29 mouse cellular contexts compared by ENCODE assay signal in genomic region chr14:55943601-55944000, GRCm38 (mm10). TPM values are rescaled to one million over a fixed set of nuclear protein-coding genes. Genes with fewer than 3 reads are reported as not detected.
A peak's percentile ranks its signal among the peaks of the same experiment; 100 is the strongest.
DNase-seq lines count a peak whose midpoint lies in the region; ATAC-seq and TF ChIP-seq lines count a peak whose summit lies in the region.
"Had no signal": no experiment of that assay in that cellular context is flagged by ENCODE, and none has a peak within 500 bp of the region (broad histone marks: within the 10 kb centered on the region; RNA-seq: fewer than 3 reads in every experiment).

No protein-coding gene starts in this region.

- H3K27me3 ChIP-seq in liver, embryonic 12.5 days (replicated peaks) = peaks cover 4% of the 10 kb centered on the region; the same call in 1 of the 2 replicates
- no peaks in the 10 kb centered on the region for H3K27me3 ChIP-seq in liver, postnatal 0 days (ENCODE audit: insufficient read depth, low read length)
- H3K27me3 ChIP-seq in liver, embryonic 16.5 days (ENCODE audit: control insufficient read depth, insufficient read depth, low read depth, low read length) = no peaks in the 10 kb centered on the region
- H3K27me3 ChIP-seq: embryonic facial prominence, embryonic 12.5 days; embryonic facial prominence, embryonic 15.5 days; heart, embryonic 13.5 days; hindbrain, embryonic 13.5 days had no signal

- H3K4me1 ChIP-seq in liver, embryonic 12.5 days = peaks cover 9% of the 10 kb centered on the region; the same call in 1 of the 2 replicates
- no peaks in the 10 kb centered on the region for H3K4me1 ChIP-seq in liver, postnatal 0 days (ENCODE audit: insufficient read depth)
- no peaks in the 10 kb centered on the region; the same call in 1 of the 2 replicates for H3K4me1 ChIP-seq in liver, embryonic 16.5 days (ENCODE audit: control insufficient read depth, low read depth, low read length)
- H3K4me1 ChIP-seq: embryonic facial prominence, embryonic 12.5 days; embryonic facial prominence, embryonic 15.5 days; hindbrain, embryonic 10.5 days; hindbrain, embryonic 13.5 days had no signal

- peak; percentile 27; the same call in 1 of the 2 replicates for ATAC-seq in liver, embryonic 12.5 days
- no peak for ATAC-seq in liver, postnatal 0 days
- ATAC-seq in liver, embryonic 16.5 days (ENCODE audit: low read depth) = peak; percentile 66
- ATAC-seq: CD4-positive, CD25-positive, alpha-beta regulatory T cell, adult 4 months; forebrain, embryonic 14.5 days; forebrain, postnatal 0 days; hindbrain, embryonic 16.5 days had no signal

- no peak for DNase-seq in liver, postnatal 0 days
- DNase-seq in testis, postnatal 10 days (ENCODE audit: low spot score) = peak; percentile 16
- no peak for DNase-seq in testis, postnatal 14 days (ENCODE audit: low spot score)
- DNase-seq in lung, adult 18-20 months = no peak
- DNase-seq: adrenal gland, adult 8-10 months; adrenal gland, postnatal 25 days; cerebellum, adult 11-12 months; cerebellum, adult 8-10 months; cerebellum, postnatal 10 days; forebrain, postnatal 0 days; gastrocnemius, adult 2 months; gastrocnemius, postnatal 14 days; heart, adult 18-20 months; heart, postnatal 14 days had no signal

- H3K4me2 ChIP-seq in liver, embryonic 12.5 days = no peak overlapping the region
- no peak overlapping the region for H3K4me2 ChIP-seq in liver, postnatal 0 days (ENCODE audit: low read depth, low read length)
- H3K4me2 ChIP-seq in liver, embryonic 16.5 days (ENCODE audit: low read depth, low read length) = no peak overlapping the region
- H3K4me2 ChIP-seq: embryonic facial prominence, embryonic 12.5 days; embryonic facial prominence, embryonic 15.5 days; heart, embryonic 13.5 days; hindbrain, embryonic 13.5 days had no signal

- H3K4me3 ChIP-seq in liver, embryonic 12.5 days = no peak overlapping the region
- no peak overlapping the region for H3K4me3 ChIP-seq in liver, postnatal 0 days (ENCODE audit: low read depth, low read length)
- H3K4me3 ChIP-seq in liver, embryonic 16.5 days (ENCODE audit: low read depth, low read length) = no peak overlapping the region
- H3K4me3 ChIP-seq: embryonic facial prominence, embryonic 12.5 days; embryonic facial prominence, embryonic 15.5 days; gastrocnemius, adult 2 months; heart, embryonic 13.5 days; hindbrain, embryonic 10.5 days; hindbrain, embryonic 13.5 days had no signal

- WGBS in liver, embryonic 12.5 days (ENCODE audit: insufficient replicate concordance) = 35% methylated on average over 11 of the region's 11 CpGs
- WGBS in liver, postnatal 0 days (ENCODE audit: insufficient replicate concordance) = 48% methylated on average over 11 of the region's 11 CpGs
- WGBS in liver, embryonic 16.5 days (ENCODE audit: insufficient replicate concordance) = 33% methylated on average over 11 of the region's 11 CpGs

- TF ChIP-seq EP300 in liver, postnatal 0 days (IDR thresholded peaks at IDR 0.05; ENCODE audit: low read depth) = no peak

- no peaks in the 10 kb centered on the region for H3K36me3 ChIP-seq in liver, embryonic 12.5 days
- H3K36me3 ChIP-seq in liver, postnatal 0 days (replicated peaks; ENCODE audit: insufficient read depth, low read length) = no peaks in the 10 kb centered on the region
- no peaks in the 10 kb centered on the region for H3K36me3 ChIP-seq in liver, embryonic 16.5 days (ENCODE audit: control insufficient read depth, insufficient read depth)
- H3K36me3 ChIP-seq: embryonic facial prominence, embryonic 12.5 days; embryonic facial prominence, embryonic 15.5 days; heart, embryonic 13.5 days; hindbrain, embryonic 10.5 days; hindbrain, embryonic 13.5 days had no signal

- H3K9me3 ChIP-seq in liver, embryonic 12.5 days (replicated peaks) = no peaks in the 10 kb centered on the region
- H3K9me3 ChIP-seq in liver, postnatal 0 days (ENCODE audit: low read length) = no peaks in the 10 kb centered on the region
- H3K9me3 ChIP-seq in liver, embryonic 16.5 days (replicated peaks; ENCODE audit: control insufficient read depth, low read length) = no peaks in the 10 kb centered on the region
- H3K9me3 ChIP-seq: embryonic facial prominence, embryonic 12.5 days; embryonic facial prominence, embryonic 15.5 days; heart, embryonic 13.5 days; hindbrain, embryonic 10.5 days; hindbrain, embryonic 13.5 days had no signal

- no peak overlapping the region for H3K27ac ChIP-seq in liver, embryonic 12.5 days
- H3K27ac ChIP-seq in liver, postnatal 0 days (ENCODE audit: low read depth) = no peak overlapping the region
- H3K27ac ChIP-seq in liver, embryonic 16.5 days (ENCODE audit: low read length) = no peak overlapping the region
- H3K27ac ChIP-seq: embryonic facial prominence, embryonic 12.5 days; embryonic facial prominence, embryonic 15.5 days; gastrocnemius, adult 2 months; heart, embryonic 13.5 days; hindbrain, embryonic 10.5 days; hindbrain, embryonic 13.5 days had no signal

- TF ChIP-seq CTCF in liver, postnatal 0 days (IDR thresholded peaks at IDR 0.05; ENCODE audit: low read depth) = no peak

- H3K9ac ChIP-seq in liver, embryonic 12.5 days = no peak overlapping the region
- no peak overlapping the region for H3K9ac ChIP-seq in liver, postnatal 0 days (replicated peaks)
- no peak overlapping the region for H3K9ac ChIP-seq in liver, embryonic 16.5 days (ENCODE audit: low read depth, low read length)
- H3K9ac ChIP-seq: embryonic facial prominence, embryonic 12.5 days; embryonic facial prominence, embryonic 15.5 days; forebrain, postnatal 0 days; heart, embryonic 13.5 days; hindbrain, embryonic 13.5 days had no signal

RNA-seq across cellular contexts. Expression of gene Cma1, which starts 0.9 kb away (rescaled TPM):
- polyA plus RNA-seq in liver, embryonic 12.5 days (2016; fragmentation: Nextera tagmentation; extraction: Ambion mirVana) = not detected in 2 replicates
- 0.59 and 1.7 TPM in 2 replicates for polyA plus RNA-seq in liver, postnatal 0 days (2015; fragmentation: Nextera tagmentation; extraction: Ambion mirVana)
- polyA plus RNA-seq in liver, embryonic 16.5 days (2015; fragmentation: Nextera tagmentation; extraction: Ambion mirVana) = 0.67 TPM in 2 replicates
- polyA plus RNA-seq: CD4-positive, CD25-positive, alpha-beta regulatory T cell, adult 4 months; forebrain, embryonic 11.5 days; hindbrain, embryonic 10.5 days; hindbrain, embryonic 13.5 days; hindbrain, embryonic 16.5 days had no signal

RNA-seq across cellular contexts. Expression of gene Cma2, which starts 7.2 kb away (rescaled TPM):
- not detected in 2 replicates for polyA plus RNA-seq in liver, embryonic 12.5 days (2016; fragmentation: Nextera tagmentation; extraction: Ambion mirVana)
- not detected in 2 replicates for polyA plus RNA-seq in liver, postnatal 0 days (2015; fragmentation: Nextera tagmentation; extraction: Ambion mirVana)
- polyA plus RNA-seq in liver, embryonic 16.5 days (2015; fragmentation: Nextera tagmentation; extraction: Ambion mirVana) = not detected in 2 replicates
- polyA plus RNA-seq: brain, embryonic 14.5 days; C2C12; CD4-positive, CD25-positive, alpha-beta regulatory T cell, adult 4 months; embryonic facial prominence, embryonic 12.5 days; forebrain, embryonic 11.5 days; forebrain, embryonic 14.5 days; forebrain, postnatal 0 days; frontal cortex, adult 2 months; heart, embryonic 13.5 days; heart, embryonic 16.5 days; hindbrain, embryonic 10.5 days; hindbrain, embryonic 13.5 days; hindbrain, embryonic 16.5 days had no signal

RNA-seq across cellular contexts. Expression of gene Sdr39u1, which starts 43.5 kb away (rescaled TPM):
- polyA plus RNA-seq in liver, embryonic 12.5 days (2016; fragmentation: Nextera tagmentation; extraction: Ambion mirVana) = 14.0 and 15.3 TPM in 2 replicates
- 26.2 and 26.9 TPM in 2 replicates for polyA plus RNA-seq in liver, postnatal 0 days (2015; fragmentation: Nextera tagmentation; extraction: Ambion mirVana)
- polyA plus RNA-seq in liver, embryonic 16.5 days (2015; fragmentation: Nextera tagmentation; extraction: Ambion mirVana) = 11.9 and 14.6 TPM in 2 replicates

RNA-seq across cellular contexts. Expression of gene Khnyn, which starts 58.9 kb away (rescaled TPM):
- 12.8 and 13.0 TPM in 2 replicates for polyA plus RNA-seq in liver, embryonic 12.5 days (2016; fragmentation: Nextera tagmentation; extraction: Ambion mirVana)
- polyA plus RNA-seq in liver, postnatal 0 days (2015; fragmentation: Nextera tagmentation; extraction: Ambion mirVana) = 4.6 and 5.2 TPM in 2 replicates
- polyA plus RNA-seq in liver, embryonic 16.5 days (2015; fragmentation: Nextera tagmentation; extraction: Ambion mirVana) = 10.9 and 12.8 TPM in 2 replicates

RNA-seq across cellular contexts. Expression of gene Cbln3, which starts 59.4 kb away (rescaled TPM):
- 0.25 TPM in 2 replicates for polyA plus RNA-seq in liver, embryonic 12.5 days (2016; fragmentation: Nextera tagmentation; extraction: Ambion mirVana)
- 0.29 and 0.40 TPM in 2 replicates for polyA plus RNA-seq in liver, postnatal 0 days (2015; fragmentation: Nextera tagmentation; extraction: Ambion mirVana)
- 0.26 TPM in 2 replicates for polyA plus RNA-seq in liver, embryonic 16.5 days (2015; fragmentation: Nextera tagmentation; extraction: Ambion mirVana)
- polyA plus RNA-seq: CD4-positive, CD25-positive, alpha-beta regulatory T cell, adult 4 months had no signal
